Mouse (Mus musculus) embryonic fibroblast, embryonic 13.5 days (primary cell): ENCODE measurements at regions not wholly inside any gene's neighbourhood (a gene's known extent, or its start where the extent isn't known, plus 50 kb on each side); places are given as distances from the start of the nearest gene placed in this dataset.

Experiments
- CTCF ChIP-seq: IDR thresholded peaks from 2 replicates; pipeline ENCODE4 v1.5.1; 2011; ENCODE audit warnings: mild to moderate bottlenecking, control low read depth, low read length, moderate library complexity, borderline replicate concordance; ENCODE audit not compliant: insufficient read depth
- POLR2A ChIP-seq: IDR thresholded peaks from 2 replicates; pipeline ENCODE4 v1.6.1; 2011; ENCODE audit warnings: low read depth, mild to moderate bottlenecking, control low read depth, low read length, moderate library complexity

DNA sequence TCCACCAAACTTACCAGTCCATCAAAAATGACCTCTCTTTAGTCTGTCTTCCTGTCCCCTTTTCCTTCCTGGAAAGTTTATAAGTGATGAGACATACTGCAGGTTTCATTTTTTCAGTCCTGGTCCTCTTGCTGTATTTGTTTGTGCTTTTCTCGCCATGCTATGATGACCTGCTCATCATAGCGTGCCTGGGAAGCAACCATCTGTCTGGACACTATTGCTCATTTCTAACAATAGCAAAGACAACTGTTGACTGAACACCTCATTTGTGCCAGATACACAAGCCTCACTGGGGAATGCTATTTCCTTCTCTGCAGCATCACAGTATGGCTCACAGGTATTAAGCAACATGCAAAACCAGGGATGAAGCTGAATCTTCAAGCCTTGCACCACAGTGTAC lies 85.2 kb upstream of the Cdkn2b start:
- TF ChIP-seq CTCF (no peak), POLR2A (no peak)
